Mouse (Mus musculus) brain, embryonic 14.5 days (tissue): ENCODE data around the gene Pknox2. TPM values are rescaled to one million over a fixed set of nuclear protein-coding genes. Genes with fewer than 3 reads are reported as not detected.

Experiments used
- DNase-seq: peaks from one replicate; pipeline ENCODE4 v3.0.0-alpha.2; 2011; ENCODE audit warnings: low read depth
- CTCF ChIP-seq: fragments of 200-500 bp; IDR thresholded peaks from 2 replicates; pipeline ENCODE4 v1.5.1; 2012; ENCODE audit warnings: inconsistent platforms, mild to moderate bottlenecking, moderate library complexity, borderline replicate concordance; ENCODE audit not compliant: insufficient read depth, insufficient read length; ENCODE audit errors: extremely low read depth
- POLR2A ChIP-seq: fragments of 200-500 bp; IDR thresholded peaks from 2 replicates; pipeline ENCODE4 v1.6.1; 2012; ENCODE audit warnings: mild to moderate bottlenecking, inconsistent platforms, borderline replicate concordance; ENCODE audit not compliant: poor library complexity, insufficient read depth, insufficient read length, severe bottlenecking; ENCODE audit errors: extremely low read depth
- polyA plus RNA-seq: library from polyadenylated mRNA; depleted of rRNA; stranded (reverse); fragments of >200 nt; gene quantifications from 2 replicates; pipeline ENCODE4 v1.2.3, GENCODE M21; 2012

The Pknox2 gene
- polyA plus RNA-seq, 1 experiment: 38.3 TPM

- DNase-seq: no peak
- TF ChIP-seq CTCF: no peak
- TF ChIP-seq POLR2A: no peak
Observed at GRCm38 (mm10) chr9:36971066-36971465, 176.1 kb downstream of the Pknox2 start.

GRCm38 (mm10) chr9:36970651-36971050, 176.6 kb downstream of the Pknox2 start:
- TF ChIP-seq POLR2A (no peak), CTCF (peak; percentile 78)
- peak; percentile 86 for DNase-seq

- TF ChIP-seq POLR2A (no peak), CTCF (no peak)
- DNase-seq: no peak
Observed at GRCm38 (mm10) chr9:36969131-36969530, 178.1 kb downstream of the Pknox2 start.

- peak; percentile 87 for TF ChIP-seq CTCF
- TF ChIP-seq POLR2A: no peak
- peak; percentile 86 for DNase-seq
Observed at GRCm38 (mm10) chr9:36968713-36969112, 178.5 kb downstream of the Pknox2 start.

GRCm38 (mm10) chr9:36968236-36968635, 179.0 kb downstream of the Pknox2 start:
- DNase-seq: no peak
- TF ChIP-seq POLR2A (no peak), CTCF (no peak)

GRCm38 (mm10) chr9:36965720-36966119, 181.5 kb downstream of the Pknox2 start:
- TF ChIP-seq POLR2A (no peak), CTCF (peak; percentile 58; the same call in 1 of the 2 replicates)
- peak; percentile 87 for DNase-seq

GRCm38 (mm10) chr9:36964230-36964629, 183.0 kb downstream of the Pknox2 start:
- no peak for TF ChIP-seq POLR2A
- no peak for TF ChIP-seq CTCF
- peak; percentile 63 for DNase-seq

GRCm38 (mm10) chr9:36963512-36963911, 183.7 kb downstream of the Pknox2 start:
- TF ChIP-seq POLR2A (no peak), CTCF (no peak)
- DNase-seq: no peak

- DNase-seq: no peak
- TF ChIP-seq POLR2A: no peak
- TF ChIP-seq CTCF: peak; percentile 33; the same call in 1 of the 2 replicates
Observed at GRCm38 (mm10) chr9:36961874-36962273, 185.3 kb downstream of the Pknox2 start.

- TF ChIP-seq POLR2A (no peak), CTCF (no peak)
- DNase-seq: no peak
Observed at GRCm38 (mm10) chr9:36961153-36961552, 186.1 kb downstream of the Pknox2 start.

GRCm38 (mm10) chr9:36951133-36951484, 196.1 kb downstream of the Pknox2 start:
- TF ChIP-seq POLR2A (no peak), CTCF (no peak)
- no peak for DNase-seq

- peak; percentile 90 for DNase-seq
- TF ChIP-seq POLR2A: no peak
- TF ChIP-seq CTCF: no peak
Observed at GRCm38 (mm10) chr9:36950271-36951132, 196.7 kb downstream of the Pknox2 start.
